Comparison of ENCODE assay signal across 22 mouse cellular contexts in the genomic region with DNA sequence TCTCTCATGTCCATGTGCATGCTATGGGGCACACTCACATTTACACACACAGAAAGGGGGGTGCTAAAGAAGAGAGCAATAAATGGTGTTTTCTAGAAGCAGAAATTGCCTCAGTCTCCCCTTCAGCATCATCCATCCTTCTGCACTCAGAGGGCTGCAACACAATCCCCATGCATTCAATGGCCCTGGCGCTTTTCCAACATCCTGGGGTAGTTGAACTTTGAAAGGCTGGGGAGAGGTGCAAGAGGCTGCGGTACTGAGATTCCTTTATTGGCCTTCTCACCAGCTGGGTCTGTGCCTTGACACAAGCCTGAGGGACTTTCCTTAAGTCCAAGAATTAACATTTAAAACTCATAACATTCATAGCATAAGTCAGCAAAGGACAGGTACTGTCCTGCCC. TPM values are rescaled to one million over a fixed set of nuclear protein-coding genes. Genes with fewer than 3 reads are reported as not detected.
A peak's percentile ranks its signal among the peaks of the same experiment; 100 is the strongest.
DNase-seq lines count a peak whose midpoint lies in the region; TF ChIP-seq lines count a peak whose summit lies in the region.
"Had no signal": no experiment of that assay in that cellular context is flagged by ENCODE, and none has a peak within 500 bp of the region (broad histone marks: within the 10 kb centered on the region; RNA-seq: fewer than 3 reads in every experiment).

No protein-coding gene starts in this region.

- 63% methylated on average over 2 of the region's 2 CpGs for WGBS in hindbrain, embryonic 10.5 days

- DNase-seq in cerebellum, postnatal 14 days = peak; percentile 21 to 35
- no peak for DNase-seq in cerebellum, postnatal 36 days
- DNase-seq in left cerebral cortex, postnatal 4 days = peak; percentile 22
- no peak for DNase-seq in left cerebral cortex, adult 8-10 months (ENCODE audit: low spot score in 2 of 2)
- DNase-seq in brain, embryonic 14.5 days (ENCODE audit: low read depth) = peak; percentile 41
- DNase-seq in kidney, postnatal 10 days = peak; percentile 68
- no peak for DNase-seq in hindbrain, embryonic 10.5 days (ENCODE audit: low spot score)
- DNase-seq: B cell, adult 2 months; cerebellum, adult 11 months; gastrocnemius, adult 2 months; heart, adult 11 months; liver, embryonic 13.5 days; spleen, adult 18-20 months; thymus, adult 2 months had no signal

- TF ChIP-seq POLR2A in brain, embryonic 14.5 days (IDR thresholded peaks at IDR 0.05; ENCODE audit: borderline replicate concordance, extremely low read depth, insufficient read depth, insufficient read length, poor library complexity, severe bottlenecking) = no peak

- H3K27me3 ChIP-seq in hindbrain, embryonic 10.5 days (ENCODE audit: insufficient read depth, poor library complexity, severe bottlenecking) = peaks cover 65% of the 10 kb centered on the region

- intact Hi-C loops in left cerebral cortex, postnatal 4 days (cut with DNase I) = loop anchor here (5.0 to 10.0 kb wide), 2 partner anchors 214 to 321 kb away; no protein-coding TSS in a partner anchor

- no peak for TF ChIP-seq CTCF in brain, embryonic 14.5 days (IDR thresholded peaks at IDR 0.05; ENCODE audit: borderline replicate concordance, extremely low read depth, insufficient read depth, insufficient read length)

- no peaks in the 10 kb centered on the region for H3K36me3 ChIP-seq in hindbrain, embryonic 10.5 days
- H3K36me3 ChIP-seq: forebrain, embryonic 10.5 days; limb, embryonic 13.5 days; liver, embryonic 13.5 days; lung, embryonic 15.5 days; midbrain, embryonic 10.5 days; neural tube, embryonic 12.5 days had no signal

- H3K27ac ChIP-seq in hindbrain, embryonic 10.5 days = no peak overlapping the region
- H3K27ac ChIP-seq: forebrain, embryonic 10.5 days; gastrocnemius, adult 2 months; limb, embryonic 13.5 days; liver, embryonic 13.5 days; lung, embryonic 15.5 days; macrophage; midbrain, embryonic 10.5 days; neural tube, embryonic 12.5 days had no signal

- peaks cover 15% of the 10 kb centered on the region for H3K4me1 ChIP-seq in hindbrain, embryonic 10.5 days (replicated peaks)
- H3K4me1 ChIP-seq: liver, embryonic 13.5 days had no signal

- H3K9me3 ChIP-seq in hindbrain, embryonic 10.5 days = no peaks in the 10 kb centered on the region
- H3K9me3 ChIP-seq: forebrain, embryonic 10.5 days; limb, embryonic 13.5 days; liver, embryonic 13.5 days; lung, embryonic 15.5 days; midbrain, embryonic 10.5 days; neural tube, embryonic 12.5 days had no signal

- H3K4me3 ChIP-seq in hindbrain, embryonic 10.5 days = no peak overlapping the region
- H3K4me3 ChIP-seq: forebrain, embryonic 10.5 days; gastrocnemius, adult 2 months; limb, embryonic 13.5 days; liver, embryonic 13.5 days; lung, embryonic 15.5 days; midbrain, embryonic 10.5 days; neural tube, embryonic 12.5 days had no signal

RNA-seq across cellular contexts. Expression of gene Kcnma1, which starts 8.0 kb away (rescaled TPM):
- total RNA-seq in left cerebral cortex, postnatal 4 days (2021) = 100 to 1,000 TPM; 115 to 124 TPM
- 100 to 1,000 TPM; 151 to 190 (median 165) TPM for total RNA-seq in left cerebral cortex, adult 8-10 months (2022)
- polyA plus RNA-seq in brain, embryonic 14.5 days (2012; rRNA removed) = 10.6 and 18.3 TPM in 2 replicates
- polyA plus RNA-seq in hindbrain, embryonic 10.5 days (2016; fragmentation: Nextera tagmentation; extraction: Ambion mirVana) = 0.68 and 1.1 TPM in 2 replicates
- total RNA-seq: hematopoietic stem cell, adult 5-6 weeks; monocyte, adult 5-6 weeks had no signal
- polyA plus RNA-seq: macrophage had no signal

Comparison
In these comparisons a context has a peak if more than half of its experiments do, and no peak if none do; other contexts are left out.
1. DNase-seq: peak in cerebellum, postnatal 14 days (2 of 2), left cerebral cortex, postnatal 4 days (single experiment), brain, embryonic 14.5 days (single experiment) and kidney, postnatal 10 days (single experiment); none in cerebellum, postnatal 36 days (0 of 2), left cerebral cortex, adult 8-10 months (0 of 2) and hindbrain, embryonic 10.5 days (single experiment).